Mouse (Mus musculus): Measurements from ENCODE around the gene Fzr1.

DNA sequence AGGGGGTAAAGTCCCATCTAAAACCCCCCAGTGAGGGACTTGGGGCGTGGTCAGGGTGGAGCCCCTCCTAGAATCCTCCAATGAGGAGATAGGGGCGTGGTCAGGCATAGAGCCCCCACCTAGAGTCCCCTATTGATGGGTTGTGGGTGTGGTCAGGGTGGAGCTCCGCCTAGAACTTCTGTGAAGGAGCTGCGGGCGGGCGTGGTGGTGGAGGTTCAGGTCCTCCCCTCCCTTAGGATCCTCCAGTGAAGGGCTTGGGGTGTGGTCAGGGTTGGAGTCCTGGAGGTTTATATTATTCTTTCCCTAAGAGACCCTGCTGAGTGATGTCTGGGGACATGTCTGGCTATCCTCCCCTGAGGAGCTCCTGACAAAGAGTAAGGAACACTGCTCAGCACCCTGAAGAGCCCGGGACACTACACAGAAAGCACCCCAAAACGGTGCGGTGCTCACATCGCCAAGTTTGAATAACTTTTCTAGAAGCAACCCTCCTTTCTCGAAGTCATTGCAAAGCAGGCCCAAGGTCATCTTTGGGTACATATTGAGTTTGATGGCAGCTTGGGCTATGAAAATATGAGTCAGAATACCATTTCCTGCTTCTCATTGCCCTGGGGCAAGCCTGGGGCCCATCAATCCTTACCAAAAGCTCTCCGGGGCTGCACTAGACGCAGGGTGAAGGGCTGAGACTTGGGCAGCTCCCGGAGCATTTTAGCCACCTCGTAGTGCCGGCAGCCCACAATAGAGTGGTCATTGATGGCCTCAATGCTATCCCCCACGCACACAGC, 37.6 kb downstream of the Fzr1 start:
- TF ChIP-seq CTCF (IDR thresholded peaks at IDR 0.05; ENCODE audit: low read depth) (no peak), EP300 (optimal IDR thresholded peaks at IDR 0.05) (no peak)

Data from stomach, postnatal 0 days (tissue).